Mouse (Mus musculus) heart, embryonic 11.5 days (tissue): ENCODE measurements around the gene Arhgef11. TPM values are rescaled to one million over a fixed set of nuclear protein-coding genes. Genes with fewer than 3 reads are reported as not detected.
"Not testable (repeated sequence)": the region's sequence is repeated elsewhere in the genome, so short reads cannot be mapped to it uniquely, and the experiment has no call there.

Source experiments
- ATAC-seq: fragments of 200-750 bp; cut with Nextera tagmentation; replicated peaks from 2 replicates; pipeline ENCODE4 v1.8.0; 2017; ENCODE audit warnings: moderate library complexity; ENCODE audit not compliant: insufficient number of reproducible peaks, low FRiP score, low TSS enrichment
- H3K27ac ChIP-seq: fragments of 300-500 bp; sonication (generic); 2 replicates; pipeline ENCODE4 v1.5.1; 2014; ENCODE audit warnings: mild to moderate bottlenecking, low read depth, low read length
- H3K27me3 ChIP-seq: fragments of 300-500 bp; sonication (generic); 2 replicates; pipeline ENCODE4 v1.6.1; 2014; ENCODE audit warnings: mild to moderate bottlenecking, low read length, mixed read lengths; ENCODE audit not compliant: control insufficient read depth, insufficient read depth
- H3K36me3 ChIP-seq: fragments of 300-500 bp; sonication (generic); 2 replicates; pipeline ENCODE4 v1.6.1; 2014; ENCODE audit warnings: mild to moderate bottlenecking, low read length, moderate library complexity, mixed read lengths; ENCODE audit not compliant: control insufficient read depth, insufficient read depth
- H3K4me1 ChIP-seq: fragments of 300-500 bp; sonication (generic); 2 replicates; pipeline ENCODE4 v1.6.1; 2014; ENCODE audit warnings: low read length; ENCODE audit not compliant: control insufficient read depth, insufficient read depth
- H3K4me2 ChIP-seq: fragments of 300-500 bp; sonication (generic); 2 replicates; pipeline ENCODE4 v1.6.1; 2014; ENCODE audit warnings: mild to moderate bottlenecking, moderate library complexity
- H3K4me3 ChIP-seq: fragments of 300-500 bp; sonication (generic); 2 replicates; pipeline ENCODE4 v1.5.1; 2014; ENCODE audit warnings: low read depth, low read length
- H3K9ac ChIP-seq: fragments of 300-500 bp; sonication (generic); 2 replicates; pipeline ENCODE4 v1.6.1; 2014; ENCODE audit warnings: mild to moderate bottlenecking, low read depth, low read length, moderate library complexity
- H3K9me3 ChIP-seq: fragments of 300-500 bp; sonication (generic); replicated peaks from 2 replicates; pipeline ENCODE4 v1.6.1; 2016; ENCODE audit warnings: low read length; ENCODE audit not compliant: control insufficient read depth
- WGBS: fragments of 180-500 bp; shearing (Covaris S2); extraction: QIAGEN DNeasy Blood & Tissue Kit; methylation state at CpG from one replicate; pipeline ENCODE4 v1.1.7; 2014; ENCODE audit not compliant: insufficient replicate concordance; 5-methylcytosine and 5-hydroxymethylcytosine counted together
- polyA plus RNA-seq: library from polyadenylated mRNA; unstranded; fragments of >200 nt; fragmentation: Nextera tagmentation; extraction: Ambion mirVana; gene quantifications from 2 replicates; pipeline ENCODE4 v1.2.1, GENCODE M21; 2014

The Arhgef11 gene
- 8.6 and 11.0 TPM in 2 replicates for polyA plus RNA-seq

GRCm38 (mm10) chr3:87616957-87617810, at the start of gene Arhgef11:
Arhgef11 (plus strand) TSS chr3:87617559.
- WGBS = 2% methylated on average over 76 of the region's 101 CpGs

GRCm38 (mm10) chr3:87568681-87569080, 48.7 kb upstream of the Arhgef11 start:
- H3K36me3 ChIP-seq = no peaks in the 10 kb centered on the region
- 89% methylated on average over 5 of the region's 5 CpGs for WGBS
- H3K27ac ChIP-seq = no peak overlapping the region
- no peak overlapping the region for H3K4me3 ChIP-seq
- H3K9ac ChIP-seq = no peak overlapping the region
- H3K4me2 ChIP-seq = no peak overlapping the region
- H3K27me3 ChIP-seq = no peaks in the 10 kb centered on the region
- H3K9me3 ChIP-seq = no peaks in the 10 kb centered on the region
- ATAC-seq = no peak
- H3K4me1 ChIP-seq = peaks cover 5% of the 10 kb centered on the region; the same call in 1 of the 2 replicates

More at GRCm38 (mm10) chr3:87616957-87617810, at the start of gene Arhgef11:
- no peaks in the 10 kb centered on the region for H3K9me3 ChIP-seq
- peak within 1 kb of the TSS; percentile 91 for H3K27ac ChIP-seq
- peak within 1 kb of the TSS; percentile 67 for H3K4me2 ChIP-seq
- peak within 1 kb of the TSS; percentile 76 for H3K4me3 ChIP-seq
- peak within 1 kb of the TSS; percentile 91 for H3K9ac ChIP-seq
- ATAC-seq = peak; percentile 89
- H3K27me3 ChIP-seq = no peaks in the 10 kb centered on the region
- H3K4me1 ChIP-seq = peaks cover 20% of the 10 kb centered on the region
- no peaks in the 10 kb centered on the region for H3K36me3 ChIP-seq

DNA sequence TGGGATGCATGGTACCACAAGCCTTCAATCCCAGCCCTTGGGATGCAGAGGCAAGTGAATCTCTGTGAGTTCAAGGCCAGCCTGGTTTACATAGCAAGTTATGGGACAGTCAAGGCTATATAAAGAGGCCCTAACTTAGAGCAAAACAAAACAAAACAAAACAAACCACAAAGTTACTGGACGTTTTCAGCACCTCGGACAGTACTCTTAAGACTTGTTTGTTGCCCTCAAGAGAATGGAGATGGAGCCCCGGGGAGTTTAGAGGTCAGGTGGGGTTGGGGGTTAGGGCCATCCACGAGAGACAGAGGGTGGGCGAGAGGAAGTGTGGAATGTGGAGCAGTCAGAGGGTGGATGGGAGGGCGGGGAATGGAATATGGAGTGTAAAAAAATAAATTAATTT, 41.6 kb upstream of the Arhgef11 start:
- Histone ChIP-seq H3K27me3 (no peaks in the 10 kb centered on the region), H3K4me2 (no peak overlapping the region), H3K4me3 (no peak overlapping the region), H3K9ac (no peak overlapping the region), H3K27ac (no peak overlapping the region), H3K4me1 (no peaks in the 10 kb centered on the region), H3K36me3 (no peaks in the 10 kb centered on the region), H3K9me3 (no peaks in the 10 kb centered on the region; the same call in 1 of the 2 replicates)
- no peak for ATAC-seq
- WGBS = 24% methylated on average over 6 of the region's 6 CpGs

DNA sequence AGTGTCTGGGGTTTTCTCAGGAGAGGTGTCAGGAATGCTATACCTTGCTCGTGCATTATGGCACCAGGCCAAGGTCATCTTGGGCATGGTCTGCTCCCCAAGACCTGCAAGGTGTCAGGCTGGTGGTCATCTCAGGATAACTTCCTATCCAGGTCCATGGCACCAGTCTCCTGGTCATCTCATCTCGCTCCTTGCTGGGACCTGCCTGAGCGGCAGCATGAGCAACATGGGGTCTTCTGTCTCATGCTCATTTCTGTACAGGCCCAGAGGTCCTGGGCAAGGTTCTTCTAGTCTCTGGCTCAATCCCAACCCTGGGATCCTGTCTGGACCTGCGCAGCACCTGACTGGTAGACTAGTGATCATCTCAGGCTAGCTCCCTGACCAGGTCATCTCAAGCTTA, 35.1 kb upstream of the Arhgef11 start:
- no peak overlapping the region for H3K9ac ChIP-seq
- no peaks in the 10 kb centered on the region for H3K36me3 ChIP-seq
- 83% methylated on average over 4 of the region's 4 CpGs for WGBS
- ATAC-seq = no peak
- H3K9me3 ChIP-seq = no peaks in the 10 kb centered on the region; the same call in 1 of the 2 replicates
- no peaks in the 10 kb centered on the region for H3K27me3 ChIP-seq
- no peak overlapping the region for H3K4me3 ChIP-seq
- no peak overlapping the region for H3K27ac ChIP-seq
- H3K4me1 ChIP-seq = no peaks in the 10 kb centered on the region
- H3K4me2 ChIP-seq = no peak overlapping the region

DNA sequence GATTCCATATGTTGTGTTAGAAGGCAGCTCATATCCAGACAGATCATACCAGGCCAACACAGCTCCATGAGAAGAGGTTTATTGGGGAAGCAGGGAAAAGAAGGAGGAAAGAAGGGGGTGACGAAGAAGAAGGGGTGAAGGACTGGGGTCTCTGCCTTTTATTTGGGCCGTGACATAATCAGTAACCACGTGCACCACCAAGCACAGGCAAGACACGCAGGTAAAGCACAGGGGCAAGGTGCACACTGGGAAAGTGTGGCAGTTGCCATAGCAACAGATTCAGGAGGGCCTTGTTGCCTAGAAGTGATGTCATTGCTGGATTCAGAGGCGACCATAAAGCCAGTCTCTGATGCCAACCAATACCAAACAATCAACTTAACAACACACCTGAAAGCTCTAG, 23.6 kb upstream of the Arhgef11 start:
- H3K27ac ChIP-seq = no peak overlapping the region
- H3K36me3 ChIP-seq = no peaks in the 10 kb centered on the region
- no peak overlapping the region for H3K9ac ChIP-seq
- H3K4me2 ChIP-seq = no peak overlapping the region
- WGBS = 63% methylated on average over 5 of the region's 5 CpGs
- no peak overlapping the region for H3K4me3 ChIP-seq
- H3K4me1 ChIP-seq = no peaks in the 10 kb centered on the region
- no peaks in the 10 kb centered on the region for H3K9me3 ChIP-seq
- H3K27me3 ChIP-seq = no peaks in the 10 kb centered on the region
- ATAC-seq = no peak

GRCm38 (mm10) chr3:87595328-87595727, 22.0 kb upstream of the Arhgef11 start:
- not testable (repeated sequence) for H3K4me2 ChIP-seq, ATAC-seq, H3K36me3 ChIP-seq, H3K4me1 ChIP-seq, H3K4me3 ChIP-seq, H3K9me3 ChIP-seq, H3K27ac ChIP-seq, H3K27me3 ChIP-seq, H3K9ac ChIP-seq
- WGBS = 51% methylated on average over 4 of the region's 4 CpGs

DNA sequence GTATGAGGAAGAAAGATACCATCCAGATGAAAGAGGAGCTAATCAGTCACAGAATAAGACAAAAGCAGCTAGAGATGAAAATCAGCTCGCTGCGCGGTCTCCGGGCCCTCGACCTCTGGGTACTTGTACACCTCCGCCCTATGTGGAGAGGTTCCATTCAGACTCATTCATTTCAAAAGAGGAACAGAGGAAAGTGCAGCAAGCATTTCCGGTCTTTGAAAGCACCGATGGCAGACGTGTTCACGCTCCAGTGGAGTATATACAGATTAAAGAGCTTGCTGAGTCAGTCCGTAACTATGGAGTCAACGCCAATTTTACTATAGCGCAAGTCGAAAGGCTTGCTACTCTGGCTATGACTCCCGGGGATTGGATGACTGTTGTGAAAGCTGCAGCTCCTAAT, 16.3 kb upstream of the Arhgef11 start:
- H3K9me3 ChIP-seq, H3K4me3 ChIP-seq, H3K4me2 ChIP-seq, H3K9ac ChIP-seq, H3K4me1 ChIP-seq, H3K36me3 ChIP-seq, ATAC-seq, H3K27ac ChIP-seq, H3K27me3 ChIP-seq: not testable (repeated sequence)
- 93% methylated on average over 15 of the region's 15 CpGs for WGBS

DNA sequence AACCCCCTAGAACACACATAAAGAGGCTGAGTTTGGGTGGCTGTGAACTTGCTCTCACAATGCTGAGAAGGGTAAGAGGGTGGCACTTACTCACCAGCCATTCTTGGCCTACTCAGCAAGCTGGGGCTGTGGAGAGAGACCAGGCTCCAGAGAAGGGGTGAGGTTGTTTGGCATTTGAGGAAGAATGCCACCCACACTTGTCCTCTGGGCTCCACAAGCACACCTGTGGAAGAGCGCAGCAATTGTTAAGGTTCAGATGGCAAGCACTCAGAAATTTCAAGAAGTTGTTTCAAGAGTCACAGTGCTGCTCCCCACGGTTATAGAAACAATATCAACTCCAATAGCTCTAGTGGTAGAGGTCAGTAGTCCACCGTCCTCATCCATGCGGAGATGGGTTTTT, 1.0 kb upstream of the Arhgef11 start:
- Histone ChIP-seq H3K4me1 (peaks cover 20% of the 10 kb centered on the region), H3K4me3 (no peak overlapping the region; the same call in 1 of the 2 replicates), H3K27me3 (no peaks in the 10 kb centered on the region), H3K36me3 (no peaks in the 10 kb centered on the region), H3K27ac (no peak overlapping the region), H3K9me3 (no peaks in the 10 kb centered on the region), H3K4me2 (peak overlapping the region; percentile 67; the same call in 1 of the 2 replicates), H3K9ac (peak overlapping the region; percentile 91; the same call in 1 of the 2 replicates)
- no peak for ATAC-seq
- 57% methylated on average over 4 of the region's 4 CpGs for WGBS

GRCm38 (mm10) chr3:87617811-87618130, 412 bp downstream of the Arhgef11 start:
- Histone ChIP-seq H3K4me2 (peak overlapping the region; percentile 67), H3K36me3 (no peaks in the 10 kb centered on the region), H3K4me3 (peak overlapping the region; percentile 76)

More at GRCm38 (mm10) chr3:87617811-87618130, 412 bp downstream of the Arhgef11 start:
- Histone ChIP-seq H3K9me3 (no peaks in the 10 kb centered on the region), H3K27me3 (no peaks in the 10 kb centered on the region), H3K4me1 (peaks cover 20% of the 10 kb centered on the region), H3K27ac (peak overlapping the region; percentile 91), H3K9ac (peak overlapping the region; percentile 91)
- ATAC-seq = no peak
- WGBS = 3% methylated on average over 6 of the region's 6 CpGs
